Mouse (Mus musculus): ENCODE measurements around the gene Adad2. TPM values are rescaled to one million over a fixed set of nuclear protein-coding genes. Genes with fewer than 3 reads are reported as not detected.

The Adad2 gene
- polyA plus RNA-seq, 2 experiments: 0.38 TPM; not detected in 1

- Histone ChIP-seq H3K36me3 (ENCODE audit: control insufficient read depth, insufficient read depth, low read length) (no peaks in the 10 kb centered on the region), H3K4me3 (replicated peaks; ENCODE audit: low read length) (no peak overlapping the region), H3K27ac (replicated peaks; ENCODE audit: low read depth, low read length) (no peak overlapping the region), H3K9ac (ENCODE audit: low read depth, low read length, severe bottlenecking) (no peak overlapping the region), H3K9me3 (ENCODE audit: control insufficient read depth, low read length) (no peaks in the 10 kb centered on the region), H3K4me1 (ENCODE audit: control insufficient read depth, insufficient read depth, low read length) (no peaks in the 10 kb centered on the region), H3K4me2 (replicated peaks; ENCODE audit: low read depth, low read length, severe bottlenecking) (no peak overlapping the region), H3K27me3 (ENCODE audit: control insufficient read depth, insufficient read depth, low read length) (no peaks in the 10 kb centered on the region)
- DNase-seq (ENCODE audit: low spot score) (no peak), ATAC-seq (ENCODE audit: low FRiP score, low read depth) (no peak)
- no peak for TF ChIP-seq POLR2A (IDR thresholded peaks at IDR 0.05; ENCODE audit: borderline replicate concordance, extremely low read depth, insufficient read depth, insufficient read length)
- 80% methylated on average over 14 of the region's 14 CpGs for WGBS
These were observed 22.2 kb upstream of the Adad2 start for GRCm38 (mm10) chr8:119590348-119590747.

DNA sequence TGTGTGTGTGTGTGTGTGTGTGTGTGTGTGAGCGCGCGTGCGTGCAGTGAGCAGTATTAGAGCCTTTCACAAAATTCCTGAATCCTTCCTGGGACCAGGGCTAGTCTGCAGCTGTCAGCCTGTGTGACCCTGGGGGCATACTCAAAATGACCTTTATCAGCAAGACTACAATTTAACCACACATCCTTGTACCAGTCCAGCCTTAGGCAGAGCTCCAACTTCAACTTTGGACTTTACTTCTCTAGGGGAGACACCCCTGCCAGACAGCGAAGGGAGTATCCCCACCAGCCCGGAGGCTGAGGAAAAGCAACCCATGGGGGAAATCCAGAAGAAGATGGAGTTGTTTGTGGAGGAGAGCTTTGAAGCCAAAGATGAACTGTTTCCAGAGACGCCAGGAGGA is 21.1 kb upstream of the Adad2 start:
- no peaks in the 10 kb centered on the region for H3K27me3 ChIP-seq (ENCODE audit: control insufficient read depth, insufficient read depth, low read length)
- no peak for TF ChIP-seq POLR2A (IDR thresholded peaks at IDR 0.05; ENCODE audit: borderline replicate concordance, extremely low read depth, insufficient read depth, insufficient read length)

DNA sequence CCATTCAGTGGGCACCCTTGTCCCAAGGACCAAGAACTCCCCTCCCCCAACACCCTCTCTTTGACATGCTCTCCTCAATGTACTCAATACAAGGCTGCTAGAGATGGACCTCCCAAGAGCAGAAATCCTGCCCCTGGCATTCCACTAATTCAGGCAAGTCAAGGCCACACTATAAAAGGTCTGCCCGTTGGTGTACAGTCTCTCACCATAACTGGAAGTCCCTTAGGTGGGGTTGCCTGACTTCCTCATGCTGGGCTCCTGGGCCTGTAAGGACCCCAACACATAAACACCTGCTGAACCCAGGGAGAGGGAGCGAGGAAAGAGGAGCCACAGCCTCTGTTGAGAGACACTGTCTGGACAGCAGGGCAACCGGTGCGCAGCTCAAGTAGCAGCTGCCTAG is 8.8 kb upstream of the Adad2 start:
- WGBS: 95% methylated on average over 4 of the region's 4 CpGs
- DNase-seq (ENCODE audit: low spot score): no peak
- Histone ChIP-seq H3K4me2 (replicated peaks; ENCODE audit: low read depth, low read length, severe bottlenecking) (peak overlapping the region; percentile 79), H3K9me3 (ENCODE audit: control insufficient read depth, low read length) (no peaks in the 10 kb centered on the region), H3K27ac (replicated peaks; ENCODE audit: low read depth, low read length) (no peak overlapping the region), H3K36me3 (ENCODE audit: control insufficient read depth, insufficient read depth, low read length) (peaks cover 36% of the 10 kb centered on the region), H3K27me3 (ENCODE audit: control insufficient read depth, insufficient read depth, low read length) (no peaks in the 10 kb centered on the region), H3K4me1 (ENCODE audit: control insufficient read depth, insufficient read depth, low read length) (peaks cover 8% of the 10 kb centered on the region), H3K4me3 (replicated peaks; ENCODE audit: low read length) (no peak overlapping the region), H3K9ac (ENCODE audit: low read depth, low read length, severe bottlenecking) (peak overlapping the region; percentile 81)
- no peak for TF ChIP-seq POLR2A (IDR thresholded peaks at IDR 0.05; ENCODE audit: borderline replicate concordance, extremely low read depth, insufficient read depth, insufficient read length)
- ATAC-seq (ENCODE audit: low FRiP score, low read depth): no peak

More for the DNA sequence above, 21.1 kb upstream of the Adad2 start:
- Histone ChIP-seq H3K9ac (ENCODE audit: low read depth, low read length, severe bottlenecking) (no peak overlapping the region), H3K4me1 (ENCODE audit: control insufficient read depth, insufficient read depth, low read length) (no peaks in the 10 kb centered on the region), H3K4me2 (replicated peaks; ENCODE audit: low read depth, low read length, severe bottlenecking) (no peak overlapping the region), H3K36me3 (ENCODE audit: control insufficient read depth, insufficient read depth, low read length) (no peaks in the 10 kb centered on the region), H3K4me3 (replicated peaks; ENCODE audit: low read length) (no peak overlapping the region), H3K9me3 (ENCODE audit: control insufficient read depth, low read length) (no peaks in the 10 kb centered on the region), H3K27ac (replicated peaks; ENCODE audit: low read depth, low read length) (no peak overlapping the region)
- WGBS: 84% methylated on average over 7 of the region's 7 CpGs
- ATAC-seq (ENCODE audit: low FRiP score, low read depth) (no peak), DNase-seq (ENCODE audit: low spot score) (no peak)

GRCm38 (mm10) chr8:119604398-119604803 is 8.1 kb upstream of the Adad2 start:
- ATAC-seq (ENCODE audit: low FRiP score, low read depth): no peak
- WGBS: 43% methylated on average over 12 of the region's 12 CpGs
- 0 out of 2 replicates have a peak overlapping the region, but pooled peaks have one; percentile 43 for H3K27ac ChIP-seq (replicated peaks; ENCODE audit: low read depth, low read length)

GRCm38 (mm10) chr8:119604996-119605395 is 7.6 kb upstream of the Adad2 start, which contains the start of gene Taf1c:
TSS of gene Taf1c (minus strand) at chr8:119605222.
- Histone ChIP-seq H3K4me1 (ENCODE audit: control insufficient read depth, insufficient read depth, low read length) (peaks cover 8% of the 10 kb centered on the region), H3K27ac (replicated peaks; ENCODE audit: low read depth, low read length) (peak within 1 kb of the TSS; percentile 43; the same call in 1 of the 2 replicates), H3K4me3 (replicated peaks; ENCODE audit: low read length) (peak within 1 kb of the TSS; percentile 80), H3K9me3 (ENCODE audit: control insufficient read depth, low read length) (no peaks in the 10 kb centered on the region), H3K27me3 (ENCODE audit: control insufficient read depth, insufficient read depth, low read length) (no peaks in the 10 kb centered on the region), H3K9ac (ENCODE audit: low read depth, low read length, severe bottlenecking) (peak within 1 kb of the TSS; percentile 81), H3K36me3 (ENCODE audit: control insufficient read depth, insufficient read depth, low read length) (peaks cover 25% of the 10 kb centered on the region), H3K4me2 (replicated peaks; ENCODE audit: low read depth, low read length, severe bottlenecking) (peak within 1 kb of the TSS; percentile 79)
- ATAC-seq (ENCODE audit: low FRiP score, low read depth): peak; percentile 87
- no peak for TF ChIP-seq POLR2A (IDR thresholded peaks at IDR 0.05; ENCODE audit: borderline replicate concordance, extremely low read depth, insufficient read depth, insufficient read length)
- peak; percentile 96 for DNase-seq (ENCODE audit: low spot score)
- 0% methylated on average over 23 of the region's 23 CpGs for WGBS

More at GRCm38 (mm10) chr8:119604398-119604803, 8.1 kb upstream of the Adad2 start:
- Histone ChIP-seq H3K4me3 (replicated peaks; ENCODE audit: low read length) (peak overlapping the region; percentile 80), H3K27me3 (ENCODE audit: control insufficient read depth, insufficient read depth, low read length) (no peaks in the 10 kb centered on the region), H3K9me3 (ENCODE audit: control insufficient read depth, low read length) (no peaks in the 10 kb centered on the region), H3K4me2 (replicated peaks; ENCODE audit: low read depth, low read length, severe bottlenecking) (peak overlapping the region; percentile 79), H3K36me3 (ENCODE audit: control insufficient read depth, insufficient read depth, low read length) (peaks cover 30% of the 10 kb centered on the region), H3K9ac (ENCODE audit: low read depth, low read length, severe bottlenecking) (peak overlapping the region; percentile 81), H3K4me1 (ENCODE audit: control insufficient read depth, insufficient read depth, low read length) (peaks cover 8% of the 10 kb centered on the region)
- TF ChIP-seq POLR2A (IDR thresholded peaks at IDR 0.05; ENCODE audit: borderline replicate concordance, extremely low read depth, insufficient read depth, insufficient read length): no peak
- no peak for DNase-seq (ENCODE audit: low spot score)

All from limb, embryonic 14.5 days (tissue).